Mouse (Mus musculus) megakaryocyte, embryonic 14.5 days (primary cell): ENCODE results near the gene Tm6sf1. TPM values are rescaled to one million over a fixed set of nuclear protein-coding genes. Genes with fewer than 3 reads are reported as not detected.
"Not testable (repeated sequence)": the region's sequence is repeated elsewhere in the genome, so short reads cannot be mapped to it uniquely, and the experiment has no call there.

Experiments
- H3K27me3 ChIP-seq: replicated peaks from 2 replicates; pipeline ENCODE3; 2012; ENCODE audit warnings: inconsistent platforms
- H3K36me3 ChIP-seq: replicated peaks from 2 replicates; pipeline ENCODE3; 2012; ENCODE audit warnings: low read length, inconsistent platforms, mixed read lengths
- H3K4me1 ChIP-seq: 2 replicates; pipeline ENCODE4 v1.6.1; 2012; ENCODE audit warnings: inconsistent platforms
- H3K4me3 ChIP-seq: replicated peaks from 2 replicates; pipeline ENCODE3; 2012; ENCODE audit warnings: moderate library complexity, mild to moderate bottlenecking, inconsistent platforms
- H3K9me3 ChIP-seq: 2 replicates; pipeline ENCODE4 v1.6.1; 2012; ENCODE audit warnings: inconsistent platforms
- FLI1 ChIP-seq: IDR thresholded peaks from 2 replicates; pipeline ENCODE4 v1.6.1; 2012; ENCODE audit warnings: low read length, inconsistent platforms, mixed read lengths
- GATA1 ChIP-seq: IDR thresholded peaks from 3 replicates; pipeline ENCODE4 v1.6.1; 2012; ENCODE audit warnings: mixed read lengths, low read length, inconsistent platforms, borderline replicate concordance
- polyA plus RNA-seq: library from polyadenylated mRNA; stranded (reverse); fragments of >175 nt; gene quantifications from 2 replicates; pipeline ENCODE4 v1.2.3, GENCODE M21; 2012; ENCODE audit warnings: low replicate concordance; ENCODE audit not compliant: insufficient read depth

Gene Tm6sf1
- 4.9 and 15.9 TPM in 2 replicates for polyA plus RNA-seq

DNA sequence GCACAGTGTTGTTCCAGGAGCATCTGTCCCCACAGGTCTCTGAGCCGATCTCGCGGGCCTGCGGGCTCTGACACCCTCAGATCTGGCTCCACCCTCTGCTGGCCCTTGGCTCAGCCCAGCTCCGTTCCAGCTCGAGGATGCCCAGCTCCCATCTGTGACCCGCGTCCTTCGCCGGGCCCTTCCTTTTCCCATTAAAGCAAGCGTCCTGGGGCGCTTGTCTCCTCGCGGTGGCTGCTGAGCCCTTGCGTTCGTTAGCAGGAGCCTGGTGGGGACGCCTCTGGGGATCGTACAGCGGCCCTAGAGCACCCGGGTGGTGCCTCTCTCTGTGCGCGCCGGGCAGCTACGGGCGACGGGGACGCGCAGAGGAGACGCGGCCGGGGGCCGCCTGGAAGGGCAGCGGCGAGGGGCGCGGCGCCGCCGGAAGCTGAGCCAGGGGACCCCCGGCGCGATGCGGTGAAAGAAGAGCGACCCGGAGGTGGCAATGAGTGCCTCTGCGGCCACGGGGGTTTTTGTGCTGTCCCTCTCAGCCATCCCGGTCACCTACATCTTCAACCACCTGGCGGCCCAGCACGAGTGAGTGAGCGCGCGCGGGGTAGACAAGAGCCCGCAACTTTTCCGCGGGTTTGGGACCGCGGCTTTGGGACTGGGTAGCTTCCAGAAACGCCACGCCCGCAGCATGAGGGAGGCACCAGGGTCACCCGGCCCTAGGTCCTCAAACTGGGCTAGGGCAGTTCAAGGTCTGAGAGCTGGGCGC is at the start of gene Tm6sf1:
Gene Tm6sf1 (plus strand): TSS at position 34 of the 754 bp plus-strand sequence.
- Histone ChIP-seq H3K27me3 (peaks cover 54% of the 10 kb centered on the region), H3K9me3 (no peaks in the 10 kb centered on the region), H3K4me1 (peaks cover 75% of the 10 kb centered on the region), H3K36me3 (no peaks in the 10 kb centered on the region), H3K4me3 (peak within 1 kb of the TSS; percentile 92)
- TF ChIP-seq FLI1 (no peak), GATA1 (no peak)

GRCm38 (mm10) chr7:81824906-81825305 is 33.9 kb upstream of the Tm6sf1 start:
- no peaks in the 10 kb centered on the region for H3K9me3 ChIP-seq
- H3K4me3 ChIP-seq = no peak overlapping the region
- H3K4me1 ChIP-seq = peaks cover 49% of the 10 kb centered on the region
- TF ChIP-seq FLI1 = no peak
- no peak for TF ChIP-seq GATA1
- H3K27me3 ChIP-seq = no peaks in the 10 kb centered on the region
- H3K36me3 ChIP-seq = peaks cover 14% of the 10 kb centered on the region

- H3K4me3 ChIP-seq = no peak overlapping the region
- no peaks in the 10 kb centered on the region for H3K9me3 ChIP-seq
- TF ChIP-seq GATA1 = no peak
- no peak for TF ChIP-seq FLI1
- H3K36me3 ChIP-seq = peaks cover 14% of the 10 kb centered on the region
- H3K4me1 ChIP-seq = peaks cover 53% of the 10 kb centered on the region
- H3K27me3 ChIP-seq = no peaks in the 10 kb centered on the region
These were observed 33.4 kb upstream of the Tm6sf1 start for GRCm38 (mm10) chr7:81825381-81825780.

- Histone ChIP-seq H3K4me1 (peaks cover 53% of the 10 kb centered on the region), H3K27me3 (no peaks in the 10 kb centered on the region), H3K9me3 (no peaks in the 10 kb centered on the region), H3K36me3 (peaks cover 14% of the 10 kb centered on the region), H3K4me3 (peak overlapping the region; percentile 97)
- TF ChIP-seq GATA1 = no peak
- no peak for TF ChIP-seq FLI1
These were observed 30.8 kb upstream of the Tm6sf1 start for GRCm38 (mm10) chr7:81827806-81828667.

DNA sequence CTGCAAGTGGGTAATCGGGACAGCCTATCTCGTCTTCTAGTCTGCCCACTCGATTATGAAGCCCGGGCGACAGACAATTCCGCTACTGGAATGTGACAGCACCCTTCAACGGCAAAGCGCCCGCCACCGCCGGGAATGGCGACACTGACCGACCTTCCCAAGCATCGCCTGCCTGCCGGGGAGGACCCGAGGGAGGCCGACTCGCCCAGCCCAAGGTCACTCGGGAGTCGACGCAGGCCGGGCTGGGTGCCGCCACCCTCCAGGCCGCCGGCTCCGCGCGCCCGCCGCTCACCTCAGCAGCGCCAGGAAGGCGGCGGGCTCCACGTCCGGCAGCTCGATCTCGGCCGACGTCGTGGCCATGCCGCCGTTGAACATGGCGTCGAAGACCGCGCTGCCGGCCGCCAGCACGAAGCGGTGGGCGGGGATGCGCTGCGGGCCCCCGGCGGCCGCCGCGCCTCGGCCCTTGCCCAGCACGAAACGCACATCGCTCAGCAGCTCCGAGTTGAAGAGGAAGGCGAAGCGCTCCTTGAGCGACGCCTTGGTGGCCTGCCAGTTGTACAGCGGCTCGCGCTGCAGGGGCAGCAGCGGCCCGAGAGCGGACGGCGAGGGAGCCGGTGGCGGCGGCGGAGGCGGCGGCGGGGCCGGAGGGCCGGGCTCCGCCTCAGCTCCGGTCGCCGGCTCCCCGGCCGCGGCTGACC is 30.0 kb upstream of the Tm6sf1 start:
- Histone ChIP-seq H3K36me3 (peaks cover 8% of the 10 kb centered on the region), H3K4me3 (peak overlapping the region; percentile 97), H3K9me3 (no peaks in the 10 kb centered on the region), H3K4me1 (peaks cover 49% of the 10 kb centered on the region), H3K27me3 (no peaks in the 10 kb centered on the region)
- TF ChIP-seq FLI1 (no peak), GATA1 (no peak)

DNA sequence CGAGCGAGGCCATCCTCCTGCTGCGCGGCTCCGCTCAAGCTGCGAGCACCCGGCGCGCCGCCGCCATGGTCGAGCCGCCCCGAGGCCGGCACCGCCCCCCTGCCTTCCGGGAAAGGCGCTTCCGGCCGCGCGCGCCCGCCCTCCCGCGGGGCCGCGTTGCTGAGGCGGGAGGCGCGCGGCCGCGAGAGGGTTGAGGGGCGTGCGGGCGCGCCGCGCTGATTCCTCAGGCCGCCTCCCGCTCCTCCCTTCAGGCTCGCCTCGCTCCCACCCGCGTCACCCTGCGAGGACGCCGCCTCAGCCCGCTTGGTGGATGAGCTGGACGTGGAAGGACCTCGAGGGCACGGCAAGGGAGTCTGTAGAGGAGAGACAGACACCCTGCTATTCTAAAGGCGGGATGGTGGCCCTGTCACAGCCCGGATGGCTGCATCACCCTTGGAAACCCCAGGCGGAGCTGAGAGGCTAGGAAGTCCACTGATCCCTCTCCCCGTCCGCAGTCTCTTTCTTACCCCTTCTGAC is 29.4 kb upstream of the Tm6sf1 start, which contains the start of gene Btbd1:
Gene Btbd1 (minus strand): TSS at position 53 of the 516 bp plus-strand sequence.
- no peak for TF ChIP-seq FLI1
- TF ChIP-seq GATA1 = no peak
- H3K4me1 ChIP-seq = peaks cover 46% of the 10 kb centered on the region
- H3K9me3 ChIP-seq = no peaks in the 10 kb centered on the region
- H3K27me3 ChIP-seq = no peaks in the 10 kb centered on the region
- peaks cover 5% of the 10 kb centered on the region for H3K36me3 ChIP-seq
- peak within 1 kb of the TSS; percentile 97 for H3K4me3 ChIP-seq

- Histone ChIP-seq H3K9me3 (peaks cover 3% of the 10 kb centered on the region; the same call in 1 of the 2 replicates), H3K4me3 (no peak overlapping the region), H3K27me3 (peaks cover 2% of the 10 kb centered on the region), H3K36me3 (no peaks in the 10 kb centered on the region), H3K4me1 (peaks cover 8% of the 10 kb centered on the region)
- TF ChIP-seq GATA1 (no peak), FLI1 (no peak)
These were observed 24.0 kb upstream of the Tm6sf1 start for GRCm38 (mm10) chr7:81834847-81835246.

GRCm38 (mm10) chr7:81835430-81835829 is 23.4 kb upstream of the Tm6sf1 start:
- Histone ChIP-seq H3K4me1 (peaks cover 5% of the 10 kb centered on the region), H3K9me3 (peaks cover 3% of the 10 kb centered on the region; the same call in 1 of the 2 replicates), H3K27me3 (peaks cover 2% of the 10 kb centered on the region), H3K4me3 (no peak overlapping the region), H3K36me3 (no peaks in the 10 kb centered on the region)
- TF ChIP-seq GATA1 (no peak), FLI1 (no peak)

GRCm38 (mm10) chr7:81837771-81838170 is 21.0 kb upstream of the Tm6sf1 start:
- peaks cover 14% of the 10 kb centered on the region for H3K4me1 ChIP-seq
- peaks cover 12% of the 10 kb centered on the region for H3K27me3 ChIP-seq
- H3K36me3 ChIP-seq, H3K9me3 ChIP-seq, H3K4me3 ChIP-seq: not testable (repeated sequence)
